Mouse (Mus musculus) adrenal gland, adult 2 months (tissue): Measurements from ENCODE around the gene Rxfp3. TPM values are rescaled to one million over a fixed set of nuclear protein-coding genes. Genes with fewer than 3 reads are reported as not detected.
"Not testable (repeated sequence)": the region's sequence is repeated elsewhere in the genome, so short reads cannot be mapped to it uniquely, and the experiment has no call there.

Experiments
- DNase-seq: peaks from one replicate; pipeline ENCODE4 v3.0.0; 2021
- polyA plus RNA-seq: library from polyadenylated mRNA; depleted of rRNA; stranded (reverse); fragments of >200 nt; gene quantifications from 2 replicates; pipeline ENCODE4 v1.2.3, GENCODE M21; 2012; rRNA removed
- total RNA-seq, 2 experiments: library from RNA; stranded (reverse); gene quantifications; 2 replicates each; pipeline ENCODE4 v1.2.3; 2021

The Rxfp3 gene
- total and polyA plus RNA-seq, 3 experiments = not detected

DNA sequence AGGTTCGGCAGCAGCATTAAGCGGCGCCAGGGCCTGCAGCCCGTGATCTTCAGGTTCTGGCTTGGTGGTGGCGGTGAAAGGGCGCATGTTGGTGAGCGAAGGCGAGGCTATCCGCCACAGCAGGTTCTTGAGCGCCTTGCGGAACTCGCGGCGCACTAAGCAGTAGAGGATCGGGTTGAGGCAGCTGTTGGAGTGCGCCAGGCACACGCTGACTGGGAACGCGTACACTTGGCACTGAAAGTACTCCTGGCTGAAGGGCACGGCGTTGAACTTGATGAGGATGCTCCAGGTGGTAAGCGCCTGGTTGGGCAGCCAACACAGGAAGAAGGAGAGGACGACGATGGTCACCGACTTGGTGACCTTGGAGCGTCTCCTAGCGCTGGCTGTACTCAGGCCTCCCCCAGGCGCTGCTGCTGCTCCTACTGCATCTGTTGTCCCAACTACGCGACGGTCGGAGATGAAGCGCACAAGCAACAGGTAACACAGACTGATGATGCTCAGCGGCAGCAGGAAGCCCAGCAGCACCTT, 1.8 kb downstream of the Rxfp3 start:
- peak; percentile 3 for DNase-seq

DNA sequence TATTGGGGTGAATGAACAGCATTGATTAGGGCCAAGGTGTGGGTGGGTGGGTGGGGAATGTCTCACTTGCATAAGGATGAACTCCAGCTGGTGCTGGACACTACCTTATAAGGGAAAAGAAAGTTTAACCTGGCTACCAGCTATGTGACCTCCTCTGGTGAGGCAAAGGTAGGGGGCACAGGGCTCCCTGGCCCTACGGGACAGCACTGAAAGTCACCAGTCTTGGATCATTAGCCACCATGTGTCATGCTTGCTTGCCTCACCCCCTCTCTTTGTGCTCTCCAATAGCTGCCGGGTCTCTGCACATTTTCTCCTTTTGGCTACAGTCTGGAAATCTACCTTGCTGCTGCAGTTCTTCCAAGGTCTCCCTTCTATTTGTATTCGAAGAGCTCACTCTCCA, 7.6 kb downstream of the Rxfp3 start:
- no peak for DNase-seq

DNA sequence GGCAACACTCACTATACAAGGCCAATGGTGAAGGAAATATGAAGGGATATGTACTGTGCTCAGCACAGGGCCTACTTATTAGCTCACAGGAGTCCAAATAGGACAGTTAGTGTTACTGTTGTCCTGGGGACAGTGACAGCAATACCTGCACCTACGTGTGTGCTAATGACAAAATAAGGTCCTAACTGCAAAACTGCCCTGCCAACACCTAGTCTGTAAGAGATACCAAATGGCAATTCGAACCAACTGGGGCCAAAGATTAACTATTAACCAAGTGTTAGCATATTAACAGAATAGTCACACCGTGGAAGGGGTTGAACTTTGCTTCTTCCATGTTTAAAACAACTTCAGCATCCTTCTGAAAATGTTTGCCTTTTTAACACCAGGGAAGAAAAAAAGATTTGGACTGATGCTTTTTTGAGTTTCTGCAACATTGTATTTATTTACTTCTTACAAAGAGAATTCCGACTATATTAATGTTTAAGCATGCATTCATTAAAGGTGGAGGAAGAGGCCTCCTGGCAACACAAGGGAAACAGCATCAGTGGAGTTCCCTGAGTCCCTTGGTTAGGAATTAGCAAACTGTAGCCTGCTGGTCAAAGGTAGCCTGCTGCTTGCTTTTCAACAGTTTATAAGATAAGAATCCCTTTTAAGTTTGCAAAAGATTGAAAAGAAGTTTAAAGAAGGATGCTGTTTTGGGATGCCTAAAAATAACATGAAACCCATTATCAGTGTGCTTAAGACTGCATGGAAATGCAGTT, 10.8 kb downstream of the Rxfp3 start:
- DNase-seq = no peak

DNA sequence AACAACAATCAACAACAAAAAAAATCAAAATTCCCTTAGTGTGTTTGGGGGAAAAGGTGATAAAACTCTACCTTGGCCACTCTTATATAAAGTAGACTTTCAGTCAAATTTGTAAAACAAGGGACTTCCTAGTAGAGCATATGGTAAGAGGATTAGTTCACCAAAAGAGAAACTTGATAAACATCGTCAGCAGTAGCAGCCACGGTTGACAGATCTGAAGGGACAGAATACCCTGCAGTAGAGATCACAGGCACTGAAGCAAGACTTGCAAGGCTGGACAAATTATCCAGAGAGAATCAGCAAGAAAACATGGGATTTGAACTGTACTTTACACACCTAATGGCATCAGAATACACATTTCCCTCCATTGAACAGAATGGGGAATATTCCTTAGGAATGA, 22.9 kb downstream of the Rxfp3 start:
- DNase-seq = no peak

DNA sequence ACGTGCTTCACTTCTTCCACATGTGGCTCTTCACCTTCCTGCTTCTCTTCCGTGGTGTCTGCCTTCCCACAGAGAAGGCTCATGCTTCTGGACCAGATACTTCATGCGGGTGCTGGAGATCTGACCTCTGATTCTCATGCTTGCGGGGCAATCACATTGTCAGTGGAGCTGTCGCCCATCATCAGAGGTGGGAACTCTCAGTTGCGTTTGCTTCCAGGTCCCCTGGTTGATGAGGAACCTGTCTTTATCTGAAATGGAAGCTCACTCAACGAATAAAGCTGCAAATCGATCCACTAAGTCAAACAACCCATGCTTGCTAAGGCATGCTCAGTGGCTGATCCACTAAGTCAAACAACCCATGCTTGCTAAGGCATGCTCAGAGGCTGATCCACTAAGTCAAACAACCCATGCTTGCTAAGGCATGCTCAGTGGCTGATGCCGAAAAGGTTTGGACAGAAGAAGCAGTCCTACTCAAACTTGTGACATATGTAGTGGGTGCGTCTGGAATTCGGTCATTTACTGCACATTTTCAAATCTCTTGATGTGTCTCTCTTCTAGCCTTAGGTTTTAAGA, 26.7 kb downstream of the Rxfp3 start:
- no peak for DNase-seq

DNA sequence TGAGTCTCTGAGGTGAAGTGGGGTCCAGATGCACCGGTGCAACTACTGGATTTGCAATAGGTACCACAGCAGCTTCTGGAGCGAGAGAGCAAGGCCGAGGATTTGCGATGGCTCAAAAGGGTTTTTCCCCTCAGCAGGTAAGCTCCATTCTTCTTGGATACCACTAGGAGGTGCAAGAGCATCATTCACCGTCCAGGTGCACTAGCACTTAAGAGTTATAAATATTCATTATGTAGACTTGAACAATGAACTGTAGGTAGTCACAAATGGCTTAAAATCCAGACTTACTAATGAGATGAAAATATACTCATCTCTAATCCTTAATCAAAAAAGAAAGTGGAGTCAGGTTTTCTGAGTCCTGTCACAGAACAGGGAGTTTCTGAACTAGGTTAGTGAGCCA, 29.0 kb downstream of the Rxfp3 start:
- no peak for DNase-seq

DNA sequence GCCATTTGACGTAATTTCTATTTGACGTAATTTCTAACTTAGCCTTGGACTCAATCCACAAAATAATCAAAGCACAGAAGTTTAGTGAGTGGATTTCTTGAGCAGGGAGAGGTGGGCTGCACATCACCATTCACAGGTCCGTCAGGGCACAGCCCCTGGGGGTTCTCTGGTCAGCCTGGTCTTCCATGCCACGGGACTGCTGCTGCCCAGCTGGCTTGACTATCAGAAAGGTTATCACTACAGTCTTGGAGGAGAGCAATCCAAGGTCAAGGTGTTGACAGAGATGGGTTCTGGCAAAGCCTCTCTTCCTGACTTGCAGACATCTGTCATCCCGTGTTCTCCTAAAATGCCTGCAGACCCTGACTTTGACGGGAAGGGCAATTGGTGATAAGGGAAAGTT, 33.1 kb downstream of the Rxfp3 start:
- DNase-seq = no peak

DNA sequence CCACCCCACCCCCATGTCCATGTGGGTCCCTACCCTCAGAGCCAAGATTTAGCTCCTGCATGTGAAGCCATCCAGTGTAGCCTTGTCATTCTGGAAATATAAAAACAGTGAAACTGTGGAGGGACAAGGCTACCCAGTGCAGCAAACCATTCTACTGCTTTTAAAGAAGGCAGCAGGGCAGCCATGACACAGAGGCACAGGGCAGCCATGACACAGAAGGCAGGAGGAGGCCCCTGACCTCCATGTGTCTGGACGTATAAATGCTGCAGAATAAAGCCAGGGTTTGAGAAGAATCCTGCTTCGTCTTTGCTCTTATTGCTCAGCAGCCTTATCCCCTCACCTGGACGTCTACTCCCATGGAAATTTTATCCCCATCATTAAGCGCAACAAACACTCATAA, 34.0 kb downstream of the Rxfp3 start:
- no peak for DNase-seq

DNA sequence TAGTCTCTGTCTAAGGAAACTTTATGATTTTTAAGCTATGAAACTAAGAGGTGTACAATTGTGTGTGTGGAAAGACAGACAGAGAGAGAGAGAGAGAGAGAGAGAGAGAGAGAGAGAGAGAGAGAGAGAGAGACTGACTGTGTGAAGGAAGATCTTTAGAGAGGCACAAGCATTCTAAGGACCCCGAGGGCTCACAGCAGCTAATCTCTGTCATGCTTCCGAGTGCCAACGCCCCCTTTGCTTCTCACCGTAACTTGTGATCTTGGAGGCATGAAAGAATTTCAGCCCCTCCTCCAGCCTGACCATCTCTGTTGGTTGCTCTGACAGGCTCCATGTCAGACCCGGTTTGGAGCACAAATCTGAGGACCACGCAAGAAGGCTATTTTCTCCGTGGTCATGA, 37.4 kb downstream of the Rxfp3 start, which contains the start of gene Slc45a2:
Slc45a2 (plus strand) TSS at position 301 of the 400 bp plus-strand sequence.
- DNase-seq = no peak

DNA sequence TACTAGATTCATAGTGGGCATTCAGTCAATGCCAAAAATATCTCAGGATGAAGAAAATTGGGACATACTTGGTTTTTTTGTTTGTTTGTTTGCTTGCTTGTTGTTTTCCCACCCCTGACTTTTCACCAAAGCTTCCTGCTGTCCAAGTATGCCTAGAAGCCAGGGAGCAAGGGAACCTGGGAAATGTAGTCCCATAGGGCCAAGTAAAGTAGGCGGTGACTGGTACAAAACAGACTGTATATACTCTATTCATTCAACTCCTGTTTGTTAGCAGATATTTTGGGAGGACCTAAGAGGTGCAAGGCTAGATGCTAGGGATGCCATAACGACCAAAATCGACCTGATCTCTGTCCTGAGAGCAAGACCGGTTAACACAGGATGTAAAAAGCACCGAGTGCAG, 38.0 kb downstream of the Rxfp3 start:
- DNase-seq = no peak

DNA sequence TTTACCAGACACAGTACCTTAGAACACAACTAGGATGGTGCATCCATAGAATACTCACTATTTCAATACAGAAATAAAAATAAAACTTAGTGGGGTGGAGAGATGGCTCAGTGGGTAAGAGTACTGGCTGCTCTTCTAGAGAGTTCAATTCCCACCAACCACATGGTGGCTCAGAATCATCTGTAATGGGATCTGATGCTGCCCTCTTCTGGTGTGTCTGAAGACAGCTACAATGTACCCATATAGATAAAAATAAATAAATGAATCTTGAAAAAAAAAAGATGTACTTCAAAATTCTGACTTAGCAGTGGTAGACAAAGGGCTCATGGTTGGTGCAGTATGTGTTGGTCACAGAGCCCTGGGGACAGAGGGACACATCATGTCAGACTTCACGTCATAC, 46.2 kb downstream of the Rxfp3 start:
- no peak for DNase-seq

DNA sequence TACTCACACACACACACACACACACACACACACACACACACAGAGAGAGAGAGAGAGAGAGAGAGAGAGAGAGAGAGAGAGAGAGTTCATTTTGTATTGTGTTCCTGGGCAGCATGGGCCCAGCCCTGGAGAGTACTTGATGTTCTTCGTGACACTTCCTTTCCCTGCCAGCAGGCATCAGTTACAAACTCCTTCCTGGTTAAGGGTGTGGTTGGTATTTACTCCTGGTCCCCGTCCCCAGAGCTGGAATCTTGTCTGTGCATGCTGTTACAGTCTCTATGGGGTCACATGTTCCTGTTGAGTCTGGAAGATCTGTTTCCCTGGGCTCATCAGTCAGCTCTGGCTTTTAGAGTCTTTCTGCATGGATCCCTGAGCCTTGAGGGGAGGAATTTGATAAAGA, 47.4 kb downstream of the Rxfp3 start:
- DNase-seq = no peak

DNA sequence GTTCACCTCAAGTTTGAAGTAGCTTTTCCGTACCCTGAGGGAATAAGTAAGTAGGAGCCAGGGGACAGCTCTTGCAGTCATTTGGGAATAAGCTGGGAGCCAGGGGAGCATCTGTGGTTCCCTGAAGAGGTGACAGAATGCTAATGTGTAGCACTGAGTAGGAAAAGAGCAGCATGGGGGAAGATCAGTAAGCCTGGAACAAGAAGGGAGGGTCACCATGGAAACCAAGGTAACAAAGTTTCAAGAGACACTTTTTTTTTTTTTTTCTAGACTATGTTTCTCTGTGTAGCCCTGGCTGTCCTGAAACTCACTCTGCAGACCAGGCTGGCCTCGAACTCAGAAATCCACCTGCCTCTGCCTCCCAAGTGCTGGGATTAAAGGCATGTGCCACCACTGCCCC, 51.3 kb downstream of the Rxfp3 start:
- not testable (repeated sequence) for DNase-seq

DNA sequence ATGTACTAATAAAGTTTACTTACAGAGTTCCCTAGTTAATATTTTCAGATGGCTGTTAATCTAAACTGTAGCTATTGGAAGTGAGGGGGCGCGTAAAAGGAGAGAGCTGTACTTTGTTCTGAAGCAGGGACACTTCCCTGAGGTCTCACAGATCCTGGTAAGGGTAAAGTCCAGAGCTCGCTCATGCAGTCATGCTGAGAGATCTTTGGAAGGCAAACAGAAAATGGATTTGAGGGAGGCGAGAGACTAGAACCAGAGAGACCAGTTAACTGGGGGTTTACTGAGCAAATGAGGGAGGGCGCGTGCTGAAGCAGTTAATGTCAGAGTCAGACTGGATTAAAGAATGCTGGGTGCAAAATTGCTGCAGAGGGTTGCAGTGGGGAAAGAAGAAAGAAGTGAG, 52.0 kb downstream of the Rxfp3 start:
- no peak for DNase-seq

Other genes with a start within 250 kb of the Rxfp3 start
- 1 to 10 TPM in 1 of 2 experiments, under 1 TPM in 1; 0.63 to 1.3 TPM for gene C1qtnf3, start 85.7 kb downstream of the Rxfp3 start, total RNA-seq
- 0.19 and 0.54 TPM in 2 replicates for gene C1qtnf3, start 85.7 kb downstream of the Rxfp3 start, polyA plus RNA-seq
- gene Amacr, start 56.2 kb downstream of the Rxfp3 start, total RNA-seq = 10 to 100 TPM; 18.9 to 22.0 TPM
- gene Amacr, start 56.2 kb downstream of the Rxfp3 start, polyA plus RNA-seq = 7.5 and 9.5 TPM in 2 replicates
- not detected for gene Slc45a2, start 37.3 kb downstream of the Rxfp3 start, total RNA-seq
- gene Slc45a2, start 37.3 kb downstream of the Rxfp3 start, polyA plus RNA-seq = 0.04 TPM in 1 of 2 replicates, not detected in the other
- gene Adamts12, start 26.8 kb upstream of the Rxfp3 start, total RNA-seq = 1 to 10 TPM; 3.8 to 4.0 TPM
- 0.40 and 0.48 TPM in 2 replicates for gene Adamts12, start 26.8 kb upstream of the Rxfp3 start, polyA plus RNA-seq